Mouse (Mus musculus): ENCODE data around the gene Src.

Src gene

GRCm38 (mm10) chr2:157447297-157448158 lies 29.3 kb downstream of the Src start:
- ChIA-PET POLR2A (interaction anchor here in 3 of 4 experiments (0.6 to 4.8 kb wide), 31 partner anchors 10 to 120 kb away, joined by 3 to 37 read pairs (median 4); no protein-coding TSS in a partner anchor), CTCF (interaction anchor here in 3 of 4 experiments (0.6 to 5.3 kb wide), 7 partner anchors 10 to 176 kb away, joined by 3 to 46 read pairs (median 4); no protein-coding TSS in a partner anchor)

GRCm38 (mm10) chr2:157448356-157448755 lies 30.1 kb downstream of the Src start:
- CTCF ChIA-PET = interaction anchor here (0.6 to 5.3 kb wide), 9 partner anchors 9 to 42 kb away, joined by 3 to 46 read pairs (median 4); no protein-coding TSS in a partner anchor
- POLR2A ChIA-PET = interaction anchor here (0.6 to 4.8 kb wide), 31 partner anchors 9 to 531 kb away, joined by 3 to 37 read pairs (median 4); no protein-coding TSS in a partner anchor

GRCm38 (mm10) chr2:157450905-157451304 lies 32.7 kb downstream of the Src start:
- ChIA-PET CTCF (interaction anchor here in 2 of 4 experiments (0.5 to 1.3 kb wide), 3 partner anchors 17 to 963 kb away, joined by 3 to 6 read pairs (median 5); no protein-coding TSS in a partner anchor), POLR2A (interaction anchor here in 1 of 4 experiments (1.1 kb wide), 1 partner anchor 34 kb away, joined by 5 read pairs; no protein-coding TSS in a partner anchor)

- POLR2A ChIA-PET = interaction anchor here in 3 of 4 experiments (1.0 to 1.4 kb wide), 7 partner anchors 13 to 121 kb away, joined by 3 to 5 read pairs (median 4); no protein-coding TSS in a partner anchor
- CTCF ChIA-PET = interaction anchor here in 3 of 4 experiments (0.5 to 1.4 kb wide), 4 partner anchors 17 to 962 kb away, joined by 3 to 6 read pairs (median 5); no protein-coding TSS in a partner anchor
Observed at GRCm38 (mm10) chr2:157451372-157452040, 33.3 kb downstream of the Src start.

GRCm38 (mm10) chr2:157457100-157457806 lies 39.0 kb downstream of the Src start:
- ChIA-PET POLR2A (interaction anchor here (0.7 to 4.5 kb wide), 72 partner anchors 7 to 253 kb away, joined by 3 to 35 read pairs (median 5); partner anchors contain the start of genes Src (in 2 of the 4), Mroh8 (in 1 of the 4) and Rbl1 (in 1 of the 4)), CTCF (interaction anchor here (0.5 to 3.7 kb wide), 112 partner anchors 9 to 805 kb away, joined by 3 to 93 read pairs (median 5); partner anchors contain the start of genes Blcap (in 2 of the 4), Ghrh (in 2 of the 4), Manbal (in 1 of the 4) and Src (in 1 of the 4))

- ChIA-PET POLR2A (interaction anchor here in 3 of 4 experiments (0.6 to 4.5 kb wide), 55 partner anchors 10 to 425 kb away, joined by 3 to 35 read pairs (median 5); partner anchors contain the start of genes Src (in 2 of the 3), Mroh8 (in 1 of the 3) and Rbl1 (in 1 of the 3)), CTCF (interaction anchor here (0.5 to 3.7 kb wide), 96 partner anchors 9 to 885 kb away, joined by 3 to 93 read pairs (median 6); partner anchors contain the start of genes Ghrh (in 2 of the 4), Blcap (in 1 of the 4), Manbal (in 1 of the 4) and Src (in 1 of the 4))
Observed at GRCm38 (mm10) chr2:157458472-157458871, 40.2 kb downstream of the Src start.

- ChIA-PET POLR2A (interaction anchor here in 3 of 4 experiments (0.6 to 4.5 kb wide), 20 partner anchors 12 to 1096 kb away, joined by 3 to 35 read pairs (median 4); partner anchors contain the start of gene Src (in 1 of the 3)), CTCF (interaction anchor here in 3 of 4 experiments (0.9 to 3.7 kb wide), 10 partner anchors 7 to 121 kb away, joined by 3 to 93 read pairs (median 28); no protein-coding TSS in a partner anchor)
Observed at GRCm38 (mm10) chr2:157459736-157460135, 41.5 kb downstream of the Src start.

- ChIA-PET CTCF (no interaction called here), POLR2A (interaction anchor here in 2 of 4 experiments (1.0 to 4.8 kb wide), 7 partner anchors 37 to 109 kb away, joined by 3 to 27 read pairs (median 5); no protein-coding TSS in a partner anchor)
Observed at GRCm38 (mm10) chr2:157462776-157463710, 44.8 kb downstream of the Src start.

- ChIA-PET POLR2A (interaction anchor here (0.6 to 4.8 kb wide), 36 partner anchors 8 to 886 kb away, joined by 3 to 27 read pairs (median 4); partner anchors contain the start of genes Rbl1 (in 1 of the 4) and Src (in 1 of the 4)), CTCF (interaction anchor here in 3 of 4 experiments (0.6 to 1.4 kb wide), 9 partner anchors 18 to 126 kb away, joined by 3 to 6 read pairs (median 5); no protein-coding TSS in a partner anchor)
Observed at GRCm38 (mm10) chr2:157463887-157464745, 45.9 kb downstream of the Src start.

- CTCF ChIA-PET = interaction anchor here in 3 of 4 experiments (0.6 to 1.4 kb wide), 11 partner anchors 19 to 142 kb away, joined by 3 to 6 read pairs (median 5); no protein-coding TSS in a partner anchor
Observed at GRCm38 (mm10) chr2:157464746-157465126, 46.5 kb downstream of the Src start.

GRCm38 (mm10) chr2:157466836-157467235 lies 48.6 kb downstream of the Src start:
- ChIA-PET CTCF (interaction anchor here in 3 of 4 experiments (1.2 to 4.5 kb wide), 5 partner anchors 8 to 128 kb away, joined by 3 to 60 read pairs (median 20); no protein-coding TSS in a partner anchor), POLR2A (interaction anchor here in 2 of 4 experiments (0.5 to 4.8 kb wide), 9 partner anchors 9 to 1179 kb away, joined by 3 to 27 read pairs (median 4); partner anchors contain the start of gene Rbl1 (in 1 of the 2))

More at GRCm38 (mm10) chr2:157464746-157465126, 46.5 kb downstream of the Src start:
- POLR2A ChIA-PET = interaction anchor here (0.6 to 4.8 kb wide), 45 partner anchors 8 to 885 kb away, joined by 3 to 27 read pairs (median 4); partner anchors contain the start of genes Rbl1 (in 2 of the 4) and Src (in 1 of the 4)

- CTCF ChIA-PET = interaction anchor here (0.5 to 4.5 kb wide), 40 partner anchors 10 to 1031 kb away, joined by 3 to 60 read pairs (median 4); partner anchors contain the start of gene Nnat (in 1 of the 4)
- POLR2A ChIA-PET = interaction anchor here (0.8 to 2.5 kb wide), 15 partner anchors 10 to 133 kb away, joined by 3 to 15 read pairs (median 4); no protein-coding TSS in a partner anchor
Observed at GRCm38 (mm10) chr2:157468130-157468796, 50.0 kb downstream of the Src start.

- POLR2A ChIA-PET = interaction anchor here in 2 of 4 experiments (0.6 to 1.8 kb wide), 5 partner anchors 30 to 1575 kb away, joined by 3 to 7 read pairs (median 3); no protein-coding TSS in a partner anchor
- CTCF ChIA-PET = interaction anchor here in 2 of 4 experiments (1.3 to 3.5 kb wide), 4 partner anchors 9 to 13 kb away, joined by 4 to 14 read pairs (median 6); no protein-coding TSS in a partner anchor
Observed at GRCm38 (mm10) chr2:157471292-157471691, 53.0 kb downstream of the Src start.

- POLR2A ChIA-PET = interaction anchor here in 2 of 4 experiments (1.7 kb wide), 2 partner anchors 30 to 72 kb away, joined by 3 to 7 read pairs; no protein-coding TSS in a partner anchor
Observed at GRCm38 (mm10) chr2:157471737-157472136, 53.5 kb downstream of the Src start.

More at GRCm38 (mm10) chr2:157471737-157472136, 53.5 kb downstream of the Src start:
- CTCF ChIA-PET = interaction anchor here in 3 of 4 experiments (0.6 to 3.5 kb wide), 4 partner anchors 8 to 202 kb away, joined by 4 to 14 read pairs (median 7); no protein-coding TSS in a partner anchor

All from embryonic stem cell, embryonic (primary cell).